Mouse (Mus musculus) embryonic facial prominence, embryonic 14.5 days (tissue): ENCODE measurements around the gene Itprip. TPM values are rescaled to one million over a fixed set of nuclear protein-coding genes. Genes with fewer than 3 reads are reported as not detected.

Source experiments
- microRNA-seq: library from miRNA; unstranded; fragments of <30 nt; microRNA quantifications from one replicate; pipeline ENCODE4, GENCODE M21; 2016; ENCODE audit warnings: borderline number of aligned reads
- polyA plus RNA-seq: library from polyadenylated mRNA; unstranded; fragments of >200 nt; fragmentation: Nextera tagmentation; extraction: Ambion mirVana; gene quantifications from 2 replicates; pipeline ENCODE4 v1.2.1, GENCODE M21; 2014

The Itprip gene
- polyA plus RNA-seq, 1 experiment from 2014 or later: 10.7 TPM

Small RNA genes within 50 kb of the gene (microRNA-seq; reads per million reads assigned to microRNA genes)
- gene Gm22240: not detected

Other genes starting within 250 kb of the Itprip start
- gene Col17a1, start 227.2 kb downstream of the Itprip start, polyA plus RNA-seq: 21.6 TPM in 2 replicates
- 309 and 317 TPM in 2 replicates for gene Sfr1, start 187.6 kb downstream of the Itprip start, polyA plus RNA-seq
- 119 and 148 TPM in 2 replicates for gene Gsto1, start 64.3 kb downstream of the Itprip start, polyA plus RNA-seq
- 0.86 and 1.2 TPM in 2 replicates for gene Gsto2, start 53.8 kb downstream of the Itprip start, polyA plus RNA-seq
- 0.28 and 0.75 TPM in 2 replicates for gene Cfap43, start within 50 bp of the Itprip start, polyA plus RNA-seq
- gene Cfap58, start 18.4 kb upstream of the Itprip start, polyA plus RNA-seq: 0.38 and 0.58 TPM in 2 replicates